Mouse (Mus musculus) lung, postnatal 25 days (tissue): Measurements from ENCODE around the gene Mmd2.

Experiments
- DNase-seq: peaks from one replicate; pipeline ENCODE4 v3.0.0; 2022; ENCODE audit warnings: low spot score

The Mmd2 gene

GRCm38 (mm10) chr5:142608259-142608988 is at the start of gene Mmd2:
Gene Mmd2, minus strand, starts transcription at chr5:142608800.
- no peak for DNase-seq

GRCm38 (mm10) chr5:142652266-142652665 is 43.7 kb upstream of the Mmd2 start:
- no peak for DNase-seq

GRCm38 (mm10) chr5:142650794-142651497 is 42.3 kb upstream of the Mmd2 start:
- DNase-seq, result no peak

GRCm38 (mm10) chr5:142650390-142650789 is 41.8 kb upstream of the Mmd2 start:
- no peak for DNase-seq

- no peak for DNase-seq
Observed at GRCm38 (mm10) chr5:142649460-142650050, 41.0 kb upstream of the Mmd2 start.

- no peak for DNase-seq
Observed at GRCm38 (mm10) chr5:142648162-142648561, 39.6 kb upstream of the Mmd2 start.

- DNase-seq, result no peak
Observed at GRCm38 (mm10) chr5:142641331-142642051, 32.9 kb upstream of the Mmd2 start.

GRCm38 (mm10) chr5:142640088-142640487 is 31.5 kb upstream of the Mmd2 start:
- no peak for DNase-seq

- no peak for DNase-seq
Observed at GRCm38 (mm10) chr5:142637823-142638222, 29.2 kb upstream of the Mmd2 start.

GRCm38 (mm10) chr5:142630224-142630623 is 21.6 kb upstream of the Mmd2 start:
- peak; percentile 42 for DNase-seq

- no peak for DNase-seq
Observed at GRCm38 (mm10) chr5:142629663-142630025, 21.0 kb upstream of the Mmd2 start.

- DNase-seq, result peak; percentile 97
Observed at GRCm38 (mm10) chr5:142628726-142629662, 20.4 kb upstream of the Mmd2 start.

- DNase-seq, result no peak
Observed at GRCm38 (mm10) chr5:142627398-142627797, 18.8 kb upstream of the Mmd2 start, which contains the start of gene Wipi2. Gene Wipi2, plus strand, starts transcription at chr5:142627698.

- DNase-seq, result no peak
Observed at GRCm38 (mm10) chr5:142623080-142623479, 14.5 kb upstream of the Mmd2 start.

- no peak for DNase-seq
Observed at GRCm38 (mm10) chr5:142622134-142622533, 13.5 kb upstream of the Mmd2 start.

- DNase-seq, result no peak
Observed at GRCm38 (mm10) chr5:142621421-142621820, 12.8 kb upstream of the Mmd2 start.

GRCm38 (mm10) chr5:142619866-142620265 is 11.3 kb upstream of the Mmd2 start:
- DNase-seq, result no peak

GRCm38 (mm10) chr5:142616326-142616725 is 7.7 kb upstream of the Mmd2 start:
- no peak for DNase-seq

GRCm38 (mm10) chr5:142615638-142616037 is 7.0 kb upstream of the Mmd2 start:
- no peak for DNase-seq

- DNase-seq, result no peak
Observed at GRCm38 (mm10) chr5:142614513-142614912, 5.9 kb upstream of the Mmd2 start.

- DNase-seq, result no peak
Observed at GRCm38 (mm10) chr5:142610362-142610761, 1.8 kb upstream of the Mmd2 start.
